Mouse (Mus musculus) thymus, adult 2 months (tissue): ENCODE data around the gene Gm37240. TPM values are rescaled to one million over a fixed set of nuclear protein-coding genes. Genes with fewer than 3 reads are reported as not detected.

Experiments
- DNase-seq: peaks from one replicate; pipeline ENCODE4 v3.0.0; 2021
- H3K27ac ChIP-seq: fragments of 200-500 bp; 2 replicates; pipeline ENCODE4 v1.5.1; 2012; ENCODE audit warnings: low read length, control low read depth; ENCODE audit not compliant: control insufficient read depth, insufficient read depth
- H3K27me3 ChIP-seq: fragments of 200-500 bp; 2 replicates; pipeline ENCODE4 v1.6.1; 2012; ENCODE audit warnings: mild to moderate bottlenecking, low read length, moderate library complexity, mixed read lengths; ENCODE audit not compliant: control insufficient read depth, insufficient read depth
- H3K36me3 ChIP-seq: fragments of 200-500 bp; 2 replicates; pipeline ENCODE4 v1.6.1; 2012; ENCODE audit warnings: mild to moderate bottlenecking, low read length, moderate library complexity; ENCODE audit not compliant: control insufficient read depth, insufficient read depth
- H3K4me1 ChIP-seq: fragments of 200-500 bp; replicated peaks from 2 replicates; pipeline ENCODE4 v1.6.1; 2012; ENCODE audit warnings: low read length; ENCODE audit not compliant: control insufficient read depth, insufficient read depth
- H3K4me3 ChIP-seq: fragments of 200-500 bp; 2 replicates; pipeline ENCODE4 v1.5.1; 2012; ENCODE audit warnings: mild to moderate bottlenecking, low read length, control low read depth, moderate library complexity; ENCODE audit not compliant: control insufficient read depth, insufficient read depth
- CTCF ChIP-seq: fragments of 200-500 bp; IDR thresholded peaks from 2 replicates; pipeline ENCODE4 v1.5.1; 2012; ENCODE audit warnings: mild to moderate bottlenecking, control low read depth, low read length, moderate library complexity, borderline replicate concordance; ENCODE audit not compliant: control insufficient read depth, poor library complexity, insufficient read depth; ENCODE audit errors: extremely low read depth
- POLR2A ChIP-seq: fragments of 200-500 bp; IDR thresholded peaks from 2 replicates; pipeline ENCODE4 v1.6.1; 2012; ENCODE audit warnings: mild to moderate bottlenecking, low read length, control low read depth, moderate library complexity; ENCODE audit not compliant: control insufficient read depth, poor library complexity, insufficient read depth; ENCODE audit errors: extremely low read depth
- WGBS: fragments of 180-500 bp; shearing (Covaris S2); methylation state at CpG from one replicate; pipeline ENCODE4 v1.1.7; 2018; 5-methylcytosine and 5-hydroxymethylcytosine counted together
- polyA plus RNA-seq: library from polyadenylated mRNA; depleted of rRNA; stranded (reverse); fragments of >200 nt; gene quantifications from 2 replicates; pipeline ENCODE4 v1.2.3, GENCODE M21; 2012

Gm37240 gene
- polyA plus RNA-seq, 1 experiment = 7.0 TPM

- Histone ChIP-seq H3K27me3 (no peaks in the 10 kb centered on the region), H3K27ac (no peak overlapping the region), H3K36me3 (no peaks in the 10 kb centered on the region), H3K4me3 (no peak overlapping the region), H3K4me1 (no peaks in the 10 kb centered on the region)
- 94% methylated on average over 5 of the region's 5 CpGs for WGBS
- TF ChIP-seq POLR2A (no peak), CTCF (no peak)
- DNase-seq = no peak
Observed at GRCm38 (mm10) chr3:85254526-85254925, 632.8 kb downstream of the Gm37240 start.

- DNase-seq = no peak
- Histone ChIP-seq H3K27me3 (no peaks in the 10 kb centered on the region), H3K4me3 (no peak overlapping the region), H3K27ac (no peak overlapping the region), H3K36me3 (no peaks in the 10 kb centered on the region), H3K4me1 (no peaks in the 10 kb centered on the region)
- 96% methylated on average over 6 of the region's 6 CpGs for WGBS
- TF ChIP-seq POLR2A (no peak), CTCF (no peak)
Observed at GRCm38 (mm10) chr3:85251631-85252030, 635.7 kb downstream of the Gm37240 start.

GRCm38 (mm10) chr3:85246131-85246530, 641.2 kb downstream of the Gm37240 start:
- no peak for DNase-seq
- H3K27ac ChIP-seq = no peak overlapping the region
- no peaks in the 10 kb centered on the region for H3K4me1 ChIP-seq
- 51% methylated on average over 3 of the region's 3 CpGs for WGBS
- no peaks in the 10 kb centered on the region for H3K36me3 ChIP-seq
- H3K4me3 ChIP-seq = no peak overlapping the region
- H3K27me3 ChIP-seq = no peaks in the 10 kb centered on the region
- no peak for TF ChIP-seq POLR2A
- TF ChIP-seq CTCF = no peak

GRCm38 (mm10) chr3:85236546-85236945, 650.8 kb downstream of the Gm37240 start:
- no peak for TF ChIP-seq CTCF
- no peak for TF ChIP-seq POLR2A
- Histone ChIP-seq H3K27ac (no peak overlapping the region), H3K27me3 (no peaks in the 10 kb centered on the region), H3K36me3 (no peaks in the 10 kb centered on the region), H3K4me3 (no peak overlapping the region), H3K4me1 (no peaks in the 10 kb centered on the region)
- WGBS = 95% methylated on average over 3 of the region's 3 CpGs
- no peak for DNase-seq

- H3K27me3 ChIP-seq = no peaks in the 10 kb centered on the region
- no peaks in the 10 kb centered on the region for H3K36me3 ChIP-seq
- no peak for DNase-seq
- TF ChIP-seq CTCF = no peak
- no peak for TF ChIP-seq POLR2A
- H3K4me3 ChIP-seq = no peak overlapping the region
- 83% methylated on average over 6 of the region's 6 CpGs for WGBS
- H3K4me1 ChIP-seq = no peaks in the 10 kb centered on the region
- no peak overlapping the region for H3K27ac ChIP-seq
Observed at GRCm38 (mm10) chr3:85232846-85233245, 654.5 kb downstream of the Gm37240 start.

- Histone ChIP-seq H3K4me1 (no peaks in the 10 kb centered on the region), H3K27me3 (no peaks in the 10 kb centered on the region), H3K27ac (no peak overlapping the region), H3K36me3 (no peaks in the 10 kb centered on the region), H3K4me3 (no peak overlapping the region)
- DNase-seq = no peak
- TF ChIP-seq POLR2A = no peak
- TF ChIP-seq CTCF = no peak
- WGBS = 89% methylated on average over 5 of the region's 5 CpGs
Observed at GRCm38 (mm10) chr3:85222046-85222445, 665.3 kb downstream of the Gm37240 start.

GRCm38 (mm10) chr3:85214926-85215325, 672.4 kb downstream of the Gm37240 start:
- H3K27ac ChIP-seq = no peak overlapping the region
- no peak for DNase-seq

More at GRCm38 (mm10) chr3:85214926-85215325, 672.4 kb downstream of the Gm37240 start:
- Histone ChIP-seq H3K27me3 (no peaks in the 10 kb centered on the region), H3K4me1 (no peaks in the 10 kb centered on the region), H3K36me3 (no peaks in the 10 kb centered on the region), H3K4me3 (no peak overlapping the region)
- no peak for TF ChIP-seq POLR2A
- no peak for TF ChIP-seq CTCF
- WGBS = 85% methylated on average over 5 of the region's 5 CpGs
